Mouse (Mus musculus): ENCODE measurements at regions not wholly inside any gene's neighbourhood (a gene's known extent, or its start where the extent isn't known, plus 50 kb on each side); places are given as distances from the start of the nearest gene placed in this dataset.

GRCm38 (mm10) chr1:143171286-143171685 lies 469.2 kb upstream of the B3galt2 start:
- H3K27me3 ChIP-seq (ENCODE audit: control insufficient read depth, insufficient read depth, low read length, poor library complexity, severe bottlenecking), result no peaks in the 10 kb centered on the region
- DNase-seq (ENCODE audit: low read depth, low spot score), result no peak
- H3K36me3 ChIP-seq (ENCODE audit: control insufficient read depth, insufficient read depth, low read length, poor library complexity, severe bottlenecking), result no peaks in the 10 kb centered on the region

DNA sequence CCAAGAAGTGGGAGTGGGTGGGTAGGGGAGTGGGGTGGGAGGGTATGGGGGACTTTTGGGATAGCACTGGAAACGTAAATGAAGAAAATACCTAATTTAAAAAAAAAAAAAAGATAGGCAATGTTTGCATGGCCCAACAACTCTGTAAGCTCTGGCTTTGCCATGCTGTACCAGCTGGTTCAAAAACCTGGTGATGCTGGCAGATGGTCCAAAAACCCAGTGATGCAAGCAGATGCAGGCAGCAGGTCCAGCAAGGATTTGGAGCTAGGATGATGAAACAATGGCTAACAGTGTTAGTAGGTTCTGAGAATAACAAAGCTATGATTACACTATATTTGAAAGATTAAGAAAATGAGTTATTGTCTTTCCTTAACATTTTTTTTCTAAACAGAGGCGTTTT lies 466.6 kb upstream of the B3galt2 start:
- H3K36me3 ChIP-seq (ENCODE audit: control insufficient read depth, insufficient read depth, low read length, poor library complexity, severe bottlenecking), result no peaks in the 10 kb centered on the region
- no peak for DNase-seq (ENCODE audit: low read depth, low spot score)
- H3K27me3 ChIP-seq (ENCODE audit: control insufficient read depth, insufficient read depth, low read length, poor library complexity, severe bottlenecking), result no peaks in the 10 kb centered on the region

DNA sequence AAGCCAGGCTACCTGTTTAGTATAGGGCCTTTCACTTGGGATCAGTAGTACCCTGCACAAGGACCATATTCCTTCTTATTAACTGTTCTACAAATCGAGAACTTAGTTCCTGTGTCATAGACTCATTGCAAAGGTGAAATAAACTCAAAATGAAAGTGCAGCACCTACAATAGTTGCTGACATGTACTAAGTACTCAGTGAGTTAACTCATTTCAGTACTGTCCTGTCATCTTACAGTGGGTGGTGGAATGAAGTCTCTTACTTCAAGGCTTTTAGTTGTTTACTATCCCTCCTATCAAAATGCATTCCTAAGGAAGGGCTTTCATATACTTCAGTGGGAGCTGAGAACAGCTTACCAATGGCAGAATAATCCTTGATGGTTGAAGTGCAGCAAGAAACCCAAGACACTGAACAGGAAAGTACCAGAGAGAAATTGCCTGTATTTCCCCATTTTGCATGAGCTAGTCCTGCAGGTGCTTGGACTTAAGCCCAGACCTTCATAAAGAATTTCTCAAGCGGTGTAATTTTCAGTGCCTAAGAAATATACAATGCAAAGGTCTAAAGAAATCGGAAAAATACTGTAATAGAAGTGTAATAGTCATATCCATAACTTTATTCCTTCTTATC lies 448.2 kb upstream of the B3galt2 start:
- no peak for DNase-seq (ENCODE audit: low read depth, low spot score)
- H3K27me3 ChIP-seq (ENCODE audit: control insufficient read depth, insufficient read depth, low read length, poor library complexity, severe bottlenecking), result no peaks in the 10 kb centered on the region
- no peaks in the 10 kb centered on the region for H3K36me3 ChIP-seq (ENCODE audit: control insufficient read depth, insufficient read depth, low read length, poor library complexity, severe bottlenecking)

GRCm38 (mm10) chr1:143200213-143200889 lies 440.1 kb upstream of the B3galt2 start:
- no peaks in the 10 kb centered on the region for H3K27me3 ChIP-seq (ENCODE audit: control insufficient read depth, insufficient read depth, low read length, poor library complexity, severe bottlenecking)
- H3K36me3 ChIP-seq (ENCODE audit: control insufficient read depth, insufficient read depth, low read length, poor library complexity, severe bottlenecking), result no peaks in the 10 kb centered on the region
- DNase-seq (ENCODE audit: low read depth, low spot score), result no peak

- DNase-seq (ENCODE audit: low read depth, low spot score), result no peak
- Histone ChIP-seq H3K36me3 (ENCODE audit: control insufficient read depth, insufficient read depth, low read length, poor library complexity, severe bottlenecking) (no peaks in the 10 kb centered on the region), H3K27me3 (ENCODE audit: control insufficient read depth, insufficient read depth, low read length, poor library complexity, severe bottlenecking) (no peaks in the 10 kb centered on the region)
Observed at GRCm38 (mm10) chr1:143200971-143201370, 439.5 kb upstream of the B3galt2 start.

- no peak for DNase-seq (ENCODE audit: low read depth, low spot score)
- H3K27me3 ChIP-seq (ENCODE audit: control insufficient read depth, insufficient read depth, low read length, poor library complexity, severe bottlenecking), result no peaks in the 10 kb centered on the region
Observed at GRCm38 (mm10) chr1:143202182-143202581, 438.3 kb upstream of the B3galt2 start.

DNA sequence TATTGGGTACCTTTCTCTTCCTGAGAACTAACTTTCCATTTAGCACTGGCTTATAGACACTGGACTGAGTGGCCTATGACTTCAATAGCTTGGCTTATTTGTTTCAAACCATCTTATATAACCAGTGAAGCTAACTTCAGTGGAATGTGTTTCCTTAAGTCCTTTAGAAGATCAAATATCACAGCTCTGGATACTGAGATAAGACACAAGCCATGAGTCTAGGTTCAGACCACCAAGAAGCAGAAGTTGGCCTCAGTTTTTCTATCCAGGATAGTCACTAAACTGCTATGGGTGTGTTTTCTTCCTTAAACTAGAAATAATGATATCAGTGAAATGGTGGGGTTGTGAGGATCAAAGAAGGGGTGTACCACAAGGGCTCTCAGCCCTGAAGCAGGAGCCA lies 436.4 kb upstream of the B3galt2 start:
- no peak for DNase-seq (ENCODE audit: low read depth, low spot score)
- H3K36me3 ChIP-seq (ENCODE audit: control insufficient read depth, insufficient read depth, low read length, poor library complexity, severe bottlenecking), result no peaks in the 10 kb centered on the region
- H3K27me3 ChIP-seq (ENCODE audit: control insufficient read depth, insufficient read depth, low read length, poor library complexity, severe bottlenecking), result no peaks in the 10 kb centered on the region

More at GRCm38 (mm10) chr1:143202182-143202581, 438.3 kb upstream of the B3galt2 start:
- no peaks in the 10 kb centered on the region for H3K36me3 ChIP-seq (ENCODE audit: control insufficient read depth, insufficient read depth, low read length, poor library complexity, severe bottlenecking)

- Histone ChIP-seq H3K36me3 (ENCODE audit: control insufficient read depth, insufficient read depth, low read length, poor library complexity, severe bottlenecking) (no peaks in the 10 kb centered on the region), H3K27me3 (ENCODE audit: control insufficient read depth, insufficient read depth, low read length, poor library complexity, severe bottlenecking) (no peaks in the 10 kb centered on the region)
- no peak for DNase-seq (ENCODE audit: low read depth, low spot score)
Observed at GRCm38 (mm10) chr1:143206995-143207394, 433.5 kb upstream of the B3galt2 start.

DNA sequence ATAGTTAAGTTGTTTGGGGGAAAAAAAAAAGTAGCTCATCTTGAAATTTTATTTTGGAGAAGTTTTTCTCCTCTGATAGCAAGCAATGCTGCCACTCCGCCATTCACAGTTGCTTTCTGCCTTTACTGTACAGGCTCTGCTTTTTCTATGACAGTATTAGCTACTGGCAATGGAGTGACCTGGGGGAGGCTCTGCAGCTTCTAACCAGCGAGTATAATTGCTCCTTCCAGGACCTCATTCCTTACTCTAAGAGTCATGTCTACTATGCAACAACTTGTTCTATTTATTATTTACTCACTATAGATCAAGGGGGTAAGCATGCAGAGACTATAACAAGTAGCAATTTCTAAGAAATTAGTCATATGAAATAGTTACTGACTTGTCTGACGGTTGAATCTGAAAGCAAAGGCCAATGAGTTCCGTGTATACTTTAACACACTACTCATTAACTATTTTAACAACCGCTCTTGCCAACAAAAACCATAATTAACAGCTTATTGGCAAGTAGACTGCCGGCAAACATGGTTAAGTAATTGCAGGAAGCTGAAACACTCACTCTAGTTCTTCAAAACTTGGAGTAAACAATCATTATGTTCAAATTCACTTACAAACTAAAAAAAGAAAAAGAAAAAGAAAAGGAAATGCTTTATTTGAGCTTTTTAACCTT lies 432.9 kb upstream of the B3galt2 start:
- Histone ChIP-seq H3K27me3 (ENCODE audit: control insufficient read depth, insufficient read depth, low read length, poor library complexity, severe bottlenecking) (no peaks in the 10 kb centered on the region), H3K36me3 (ENCODE audit: control insufficient read depth, insufficient read depth, low read length, poor library complexity, severe bottlenecking) (no peaks in the 10 kb centered on the region)
- DNase-seq (ENCODE audit: low read depth, low spot score), result no peak

DNA sequence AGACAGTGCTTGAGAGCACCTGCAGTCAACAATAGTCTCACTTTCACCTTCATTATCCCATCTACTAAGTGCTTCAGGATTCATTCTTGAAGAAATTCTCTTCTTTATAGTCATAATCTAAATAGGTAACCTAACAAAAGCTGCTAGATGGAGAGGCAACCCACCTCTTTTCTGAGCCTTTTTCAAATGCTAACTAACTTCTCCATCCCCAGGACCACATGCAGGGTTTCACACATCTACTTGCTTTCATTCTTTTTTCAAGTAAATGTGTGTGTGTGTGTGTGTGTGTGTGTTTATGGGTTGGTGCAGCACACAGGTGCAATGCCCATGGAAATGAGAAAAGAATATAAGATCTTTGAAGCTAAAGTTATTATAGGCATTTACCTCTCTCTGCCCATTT lies 423.1 kb upstream of the B3galt2 start:
- no peaks in the 10 kb centered on the region for H3K36me3 ChIP-seq (ENCODE audit: control insufficient read depth, insufficient read depth, low read length, poor library complexity, severe bottlenecking)
- H3K27me3 ChIP-seq (ENCODE audit: control insufficient read depth, insufficient read depth, low read length, poor library complexity, severe bottlenecking), result no peaks in the 10 kb centered on the region
- no peak for DNase-seq (ENCODE audit: low read depth, low spot score)

DNA sequence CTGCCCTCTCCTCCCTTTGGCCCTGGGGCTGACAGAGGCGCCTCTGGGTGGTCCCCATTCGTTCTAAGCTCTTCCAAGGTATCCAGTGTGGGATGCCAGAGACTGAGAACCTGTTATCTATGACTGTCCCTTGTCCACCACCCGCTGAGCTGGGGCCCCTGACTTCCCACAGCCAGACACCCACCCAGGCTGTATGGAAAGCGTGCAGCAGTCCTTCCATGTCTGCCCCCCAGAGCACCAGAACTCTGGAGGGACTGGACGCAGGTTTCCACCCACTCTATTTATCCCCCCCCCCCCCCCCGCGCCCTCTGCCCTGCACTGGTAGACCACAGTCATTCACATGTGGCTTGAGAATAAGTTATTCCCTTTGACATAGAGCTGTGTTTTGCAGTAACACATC lies 408.5 kb upstream of the B3galt2 start:
- Histone ChIP-seq H3K27me3 (ENCODE audit: control insufficient read depth, insufficient read depth, low read length, poor library complexity, severe bottlenecking) (no peaks in the 10 kb centered on the region), H3K36me3 (ENCODE audit: control insufficient read depth, insufficient read depth, low read length, poor library complexity, severe bottlenecking) (no peaks in the 10 kb centered on the region)
- DNase-seq (ENCODE audit: low read depth, low spot score), result no peak

GRCm38 (mm10) chr1:143258470-143259215 lies 381.8 kb upstream of the B3galt2 start:
- H3K27me3 ChIP-seq (ENCODE audit: control insufficient read depth, insufficient read depth, low read length, poor library complexity, severe bottlenecking), result no peaks in the 10 kb centered on the region
- H3K36me3 ChIP-seq (ENCODE audit: control insufficient read depth, insufficient read depth, low read length, poor library complexity, severe bottlenecking), result no peaks in the 10 kb centered on the region
- no peak for DNase-seq (ENCODE audit: low read depth, low spot score)

DNA sequence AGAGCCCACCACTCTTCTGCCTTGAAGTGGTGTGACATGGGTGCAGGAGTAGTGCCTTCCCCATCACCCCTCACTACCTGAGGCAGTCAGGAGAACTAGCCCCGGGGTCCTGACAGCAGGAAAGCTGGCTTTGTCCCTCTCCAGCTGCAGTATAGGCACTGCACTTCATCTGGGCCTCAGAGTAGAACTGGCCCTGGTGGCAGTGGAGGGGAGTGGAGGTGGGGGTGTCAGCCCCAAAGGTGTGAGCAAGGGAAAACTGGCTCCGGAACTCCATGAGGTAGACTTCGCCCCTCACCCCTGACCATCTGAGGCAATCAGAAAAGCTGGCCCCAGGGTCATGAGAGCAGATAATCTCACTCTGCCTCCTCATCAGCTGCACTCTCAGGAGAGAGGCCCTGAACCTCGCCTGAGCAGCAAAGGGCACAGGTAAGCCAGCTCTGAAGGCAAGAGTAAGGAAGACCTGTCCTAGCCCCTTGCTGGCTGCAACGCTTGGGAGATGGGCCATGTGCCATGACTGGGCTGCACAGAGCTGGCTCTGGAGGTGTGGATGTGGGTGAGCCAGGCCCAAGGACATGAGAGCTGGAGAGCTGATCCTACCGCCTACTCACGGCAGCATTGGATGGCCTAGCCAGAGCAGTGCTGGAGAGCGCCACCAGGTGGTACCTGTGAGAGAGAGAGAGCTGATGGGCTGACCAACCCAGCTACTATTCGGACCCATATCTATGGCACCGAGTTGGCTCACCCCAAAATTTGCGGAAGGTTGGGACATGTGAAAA lies 377.0 kb upstream of the B3galt2 start:
- DNase-seq (ENCODE audit: low read depth, low spot score), result no peak
- Histone ChIP-seq H3K27me3 (ENCODE audit: control insufficient read depth, insufficient read depth, low read length, poor library complexity, severe bottlenecking) (no peaks in the 10 kb centered on the region), H3K36me3 (ENCODE audit: control insufficient read depth, insufficient read depth, low read length, poor library complexity, severe bottlenecking) (no peaks in the 10 kb centered on the region)

GRCm38 (mm10) chr1:143265216-143265615 lies 375.2 kb upstream of the B3galt2 start:
- H3K27me3 ChIP-seq (ENCODE audit: control insufficient read depth, insufficient read depth, low read length, poor library complexity, severe bottlenecking), result no peaks in the 10 kb centered on the region
- DNase-seq (ENCODE audit: low read depth, low spot score), result no peak
- no peaks in the 10 kb centered on the region for H3K36me3 ChIP-seq (ENCODE audit: control insufficient read depth, insufficient read depth, low read length, poor library complexity, severe bottlenecking)

Measured in splenic B cell, adult 2 months (primary cell).